ENCODE assay signal across 8 mouse cellular contexts in the genomic region with DNA sequence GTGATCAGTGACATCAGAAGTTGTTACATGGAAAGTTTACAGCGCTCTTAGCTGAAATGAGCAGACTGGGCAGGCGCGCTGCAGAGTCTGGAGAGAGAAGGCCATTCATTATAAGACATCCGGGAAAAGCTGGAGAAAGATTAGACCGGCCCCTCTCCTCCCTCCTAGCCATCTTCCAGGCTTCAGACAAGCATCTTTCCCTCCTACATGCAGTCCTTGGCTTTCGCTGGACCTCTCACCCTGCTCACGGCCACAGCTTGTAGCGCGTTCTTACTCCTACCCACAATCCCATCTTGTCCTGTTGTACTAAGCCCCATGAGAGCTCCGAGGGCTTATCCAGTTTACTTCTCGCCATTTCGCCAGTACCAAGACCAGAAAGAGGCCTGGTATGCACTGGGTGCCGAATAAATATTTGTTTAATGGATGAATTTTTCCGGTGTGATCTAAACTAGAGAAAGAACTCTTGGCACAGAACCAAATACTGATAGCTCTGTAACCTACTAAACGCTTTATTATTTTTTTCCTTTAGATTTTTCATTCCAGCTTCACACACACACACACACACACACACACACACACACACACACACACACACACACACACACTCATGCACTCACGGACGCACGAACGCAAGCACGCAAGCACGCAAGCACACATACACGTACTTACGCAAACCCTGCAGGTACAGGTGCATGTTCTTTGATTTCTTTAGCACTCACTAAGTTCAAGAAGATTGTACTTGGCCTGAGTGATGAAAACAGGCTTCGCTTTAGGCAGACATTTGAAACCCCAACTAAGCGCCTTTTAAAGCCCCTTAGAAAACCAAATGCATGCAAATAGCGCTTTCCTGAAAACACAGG. TPM values are rescaled to one million over a fixed set of nuclear protein-coding genes. Genes with fewer than 3 reads are reported as not detected.
DNase-seq lines count a peak whose midpoint lies in the region; ATAC-seq and TF ChIP-seq lines count a peak whose summit lies in the region.

No protein-coding gene starts in this region.

- TF ChIP-seq POLR2A in cortical plate, adult 2 months (IDR thresholded peaks at IDR 0.05; ENCODE audit: extremely low read depth, insufficient read depth, low read length), result no peak

- TF ChIP-seq CTCF in cortical plate, adult 2 months (IDR thresholded peaks at IDR 0.05; ENCODE audit: extremely low read depth, insufficient read depth, low read length), result no peak
- TF ChIP-seq CTCF in lung, postnatal 0 days (IDR thresholded peaks at IDR 0.05), result no peak

- H3K27ac ChIP-seq in cortical plate, adult 2 months (ENCODE audit: insufficient read depth, low read length), result no peak overlapping the region
- no peak overlapping the region for H3K27ac ChIP-seq in hindbrain, embryonic 11.5 days (ENCODE audit: low read depth, low read length)
- peak overlapping the region; percentile 57; the same call in 1 of the 2 replicates for H3K27ac ChIP-seq in lung, postnatal 0 days (ENCODE audit: low read length)

- no peaks in the 10 kb centered on the region for H3K4me1 ChIP-seq in cortical plate, adult 2 months (ENCODE audit: control insufficient read depth, insufficient read depth, low read length)
- H3K4me1 ChIP-seq in hindbrain, embryonic 11.5 days (replicated peaks; ENCODE audit: control insufficient read depth, insufficient read depth, low read length), result no peaks in the 10 kb centered on the region
- H3K4me1 ChIP-seq in lung, postnatal 0 days (ENCODE audit: insufficient read depth, low read depth, low read length), result peaks cover 3% of the 10 kb centered on the region; the same call in 1 of the 2 replicates

- no peak; the same call in 1 of the 2 replicates for TF ChIP-seq EP300 in lung, postnatal 0 days (IDR thresholded peaks at IDR 0.05)

- peak; percentile 5 to 16 for DNase-seq in adrenal gland, postnatal 36 days
- no peak for DNase-seq in adrenal gland, postnatal 25 days
- DNase-seq in hindbrain, embryonic 11.5 days (ENCODE audit: low spot score), result peak; percentile 50
- peak; percentile 68 for DNase-seq in lung, postnatal 0 days (ENCODE audit: low spot score)
- no peak for DNase-seq in thymus, postnatal 25 days
- no peak for DNase-seq in cerebellum, adult 11-12 months
- no peak for DNase-seq in layer of hippocampus, adult 11-12 months (ENCODE audit: low spot score)

- H3K4me3 ChIP-seq in cortical plate, adult 2 months (ENCODE audit: insufficient read depth, low read length), result peak overlapping the region; percentile 19; the same call in 1 of the 2 replicates
- no peak overlapping the region for H3K4me3 ChIP-seq in hindbrain, embryonic 11.5 days (ENCODE audit: low read depth, low read length)
- H3K4me3 ChIP-seq in lung, postnatal 0 days (ENCODE audit: low read depth, low read length), result peak overlapping the region; percentile 15; the same call in 1 of the 2 replicates

- H3K9ac ChIP-seq in hindbrain, embryonic 11.5 days (ENCODE audit: low read depth, low read length), result no peak overlapping the region
- H3K9ac ChIP-seq in lung, postnatal 0 days (replicated peaks; ENCODE audit: low read depth), result no peak overlapping the region

- no peaks in the 10 kb centered on the region for H3K9me3 ChIP-seq in hindbrain, embryonic 11.5 days (ENCODE audit: control insufficient read depth, low read length)
- no peaks in the 10 kb centered on the region for H3K9me3 ChIP-seq in lung, postnatal 0 days (ENCODE audit: low read length)

- no peak for ATAC-seq in hindbrain, embryonic 11.5 days (ENCODE audit: low FRiP score)
- peak; percentile 87 for ATAC-seq in lung, postnatal 0 days

- no peaks in the 10 kb centered on the region for H3K36me3 ChIP-seq in hindbrain, embryonic 11.5 days (ENCODE audit: control insufficient read depth, insufficient read depth, low read length)
- H3K36me3 ChIP-seq in lung, postnatal 0 days (ENCODE audit: insufficient read depth, low read length), result no peaks in the 10 kb centered on the region

- peak overlapping the region; percentile 16; the same call in 1 of the 2 replicates for H3K4me2 ChIP-seq in hindbrain, embryonic 11.5 days (replicated peaks; ENCODE audit: low read depth, low read length)
- peak overlapping the region; percentile 53 for H3K4me2 ChIP-seq in lung, postnatal 0 days (replicated peaks; ENCODE audit: low read depth, low read length)

- WGBS in hindbrain, embryonic 11.5 days, result 17% methylated on average over 26 of the region's 26 CpGs
- 14% methylated on average over 26 of the region's 26 CpGs for WGBS in lung, postnatal 0 days

- H3K27me3 ChIP-seq in hindbrain, embryonic 11.5 days (ENCODE audit: control insufficient read depth, insufficient read depth, low read length), result peaks cover 5% of the 10 kb centered on the region; the same call in 1 of the 2 replicates
- no peaks in the 10 kb centered on the region for H3K27me3 ChIP-seq in lung, postnatal 0 days (replicated peaks; ENCODE audit: insufficient read depth, low read length)

RNA-seq across cellular contexts. Expression of a gene that starts 41.4 kb away (rescaled TPM):
- 10 to 100 TPM in 1 of 2 experiments, 1 to 10 TPM in 1; 8.3 to 10.2 TPM for total RNA-seq in adrenal gland, postnatal 36 days (2021)
- 5.9 and 6.1 TPM in 2 replicates for total RNA-seq in adrenal gland, postnatal 25 days (2021)
- 284 and 308 TPM in 2 replicates for polyA plus RNA-seq in cortical plate, adult 2 months (2012; rRNA removed)
- 34.8 and 45.9 TPM in 2 replicates for polyA plus RNA-seq in hindbrain, embryonic 11.5 days (2014; fragmentation: Nextera tagmentation; extraction: Ambion mirVana)
- 2.6 and 4.0 TPM in 2 replicates for polyA plus RNA-seq in lung, postnatal 0 days (2015; fragmentation: Nextera tagmentation; extraction: Ambion mirVana)

Comparison
In these comparisons a context has a peak if more than half of its experiments do, and no peak if none do; other contexts are left out.
1. DNase-seq: peak in adrenal gland, postnatal 36 days (2 of 2), hindbrain, embryonic 11.5 days (single experiment) and lung, postnatal 0 days (single experiment); none in adrenal gland, postnatal 25 days (single experiment), thymus, postnatal 25 days (single experiment), cerebellum, adult 11-12 months (single experiment) and layer of hippocampus, adult 11-12 months (single experiment).